Mouse (Mus musculus) limb, embryonic 15.5 days (tissue): ENCODE measurements at regions not wholly inside any gene's neighbourhood (a gene's known extent, or its start where the extent isn't known, plus 50 kb on each side); places are given as distances from the start of the nearest gene placed in this dataset.

ENCODE experiments used
- ATAC-seq: fragments of 200-750 bp; cut with Nextera tagmentation; 2 replicates; pipeline ENCODE4 v1.8.0; 2017; ENCODE audit warnings: low read depth, moderate TSS enrichment; ENCODE audit not compliant: insufficient number of reproducible peaks, low FRiP score, low TSS enrichment
- H3K27ac ChIP-seq: fragments of 300-500 bp; sonication (generic); 2 replicates; pipeline ENCODE4 v1.5.1; 2015; ENCODE audit warnings: moderate library complexity, mild to moderate bottlenecking, inconsistent platforms
- H3K27me3 ChIP-seq: fragments of 300-500 bp; sonication (generic); 2 replicates; pipeline ENCODE4 v1.6.1; 2015; ENCODE audit warnings: inconsistent platforms
- H3K36me3 ChIP-seq: fragments of 300-500 bp; sonication (generic); 2 replicates; pipeline ENCODE4 v1.6.1; 2015; ENCODE audit warnings: inconsistent platforms
- H3K4me1 ChIP-seq: fragments of 300-500 bp; sonication (generic); 2 replicates; pipeline ENCODE4 v1.6.1; 2015; ENCODE audit warnings: inconsistent platforms
- H3K4me2 ChIP-seq: fragments of 300-500 bp; sonication (generic); 2 replicates; pipeline ENCODE4 v1.6.1; 2015; ENCODE audit warnings: mild to moderate bottlenecking, inconsistent platforms
- H3K4me3 ChIP-seq: fragments of 300-500 bp; sonication (generic); 2 replicates; pipeline ENCODE4 v1.5.1; 2015; ENCODE audit warnings: mild to moderate bottlenecking, inconsistent platforms
- H3K9ac ChIP-seq: fragments of 300-500 bp; sonication (generic); 2 replicates; pipeline ENCODE4 v1.6.1; 2015; ENCODE audit warnings: inconsistent platforms
- H3K9me3 ChIP-seq: fragments of 300-500 bp; sonication (generic); 2 replicates; pipeline ENCODE4 v1.6.1; 2016; ENCODE audit warnings: inconsistent platforms
- WGBS: fragments of 180-500 bp; shearing (Covaris S2); methylation state at CpG from one replicate; pipeline ENCODE4 v1.1.7; 2015; 5-methylcytosine and 5-hydroxymethylcytosine counted together

GRCm38 (mm10) chr15:96197413-96197812 is 89.9 kb upstream of the Arid2 start:
- Histone ChIP-seq H3K9me3 (no peaks in the 10 kb centered on the region), H3K4me1 (no peaks in the 10 kb centered on the region), H3K36me3 (no peaks in the 10 kb centered on the region), H3K4me2 (no peak overlapping the region), H3K4me3 (no peak overlapping the region), H3K27me3 (no peaks in the 10 kb centered on the region), H3K27ac (no peak overlapping the region), H3K9ac (no peak overlapping the region)
- WGBS, result 58% methylated on average over 10 of the region's 10 CpGs
- no peak for ATAC-seq

DNA sequence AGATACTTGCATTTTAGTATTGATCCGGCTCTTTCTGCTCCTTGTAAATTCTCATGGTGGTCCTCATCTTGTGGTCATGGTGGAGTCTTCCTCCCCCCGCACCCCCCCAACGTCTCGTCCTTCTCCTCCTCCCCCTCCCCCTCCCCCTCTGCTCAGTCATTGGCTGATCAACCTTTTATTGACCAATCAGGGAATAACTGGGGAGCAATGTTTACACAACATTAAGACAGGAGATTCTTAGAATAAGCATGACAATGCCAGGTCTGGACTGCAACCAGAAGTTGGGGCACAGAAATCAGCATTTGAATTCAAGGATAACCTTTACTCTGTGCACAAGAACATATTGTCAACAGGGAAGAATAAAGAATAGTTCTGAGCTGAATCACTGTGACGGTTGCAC is 89.4 kb upstream of the Arid2 start:
- Histone ChIP-seq H3K4me2 (no peak overlapping the region), H3K36me3 (no peaks in the 10 kb centered on the region), H3K27ac (no peak overlapping the region), H3K27me3 (no peaks in the 10 kb centered on the region), H3K9me3 (no peaks in the 10 kb centered on the region), H3K4me3 (no peak overlapping the region), H3K4me1 (no peaks in the 10 kb centered on the region), H3K9ac (no peak overlapping the region)
- no peak for ATAC-seq
- 50% methylated on average over 5 of the region's 5 CpGs for WGBS

DNA sequence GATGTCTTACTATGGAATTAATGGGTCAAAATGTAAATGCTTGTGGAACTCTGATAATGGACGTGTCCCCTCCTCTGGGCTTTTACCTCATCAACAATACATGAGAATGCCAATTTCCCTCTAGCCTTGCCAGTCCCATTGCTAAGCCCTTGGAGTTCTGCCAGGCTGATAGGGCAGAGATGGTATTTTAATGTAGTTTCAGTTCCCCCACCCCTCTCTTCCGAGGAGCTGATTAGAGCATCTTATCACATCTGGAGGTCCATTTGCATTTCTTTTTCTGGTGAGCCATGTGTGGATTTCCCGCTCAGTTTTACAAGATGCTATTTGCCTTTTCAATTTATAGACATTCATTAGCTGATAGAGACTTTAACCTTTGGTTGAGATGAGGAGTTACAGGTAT is 86.0 kb upstream of the Arid2 start:
- no peak for ATAC-seq
- H3K9me3 ChIP-seq, result no peaks in the 10 kb centered on the region
- no peaks in the 10 kb centered on the region for H3K4me1 ChIP-seq
- no peak overlapping the region for H3K27ac ChIP-seq
- H3K27me3 ChIP-seq, result no peaks in the 10 kb centered on the region
- no peak overlapping the region for H3K9ac ChIP-seq
- H3K4me3 ChIP-seq, result no peak overlapping the region
- no peak overlapping the region for H3K4me2 ChIP-seq
- no peaks in the 10 kb centered on the region for H3K36me3 ChIP-seq
- 67% methylated on average over 3 of the region's 3 CpGs for WGBS

- no peak overlapping the region for H3K9ac ChIP-seq
- no peaks in the 10 kb centered on the region for H3K27me3 ChIP-seq
- no peak for ATAC-seq
- WGBS, result 74% methylated on average over 10 of the region's 10 CpGs
- H3K4me2 ChIP-seq, result no peak overlapping the region
- no peak overlapping the region for H3K4me3 ChIP-seq
- no peak overlapping the region for H3K27ac ChIP-seq
- H3K9me3 ChIP-seq, result no peaks in the 10 kb centered on the region
- no peaks in the 10 kb centered on the region for H3K4me1 ChIP-seq
- H3K36me3 ChIP-seq, result no peaks in the 10 kb centered on the region
These were observed 85.4 kb upstream of the Arid2 start for GRCm38 (mm10) chr15:96201701-96202460.

GRCm38 (mm10) chr15:96204187-96204586 is 83.1 kb upstream of the Arid2 start:
- WGBS, result 80% methylated on average over 5 of the region's 5 CpGs
- no peaks in the 10 kb centered on the region for H3K4me1 ChIP-seq
- H3K27me3 ChIP-seq, result no peaks in the 10 kb centered on the region
- no peak overlapping the region for H3K4me2 ChIP-seq
- no peaks in the 10 kb centered on the region for H3K36me3 ChIP-seq
- H3K27ac ChIP-seq, result no peak overlapping the region
- H3K9ac ChIP-seq, result no peak overlapping the region
- no peak for ATAC-seq
- no peak overlapping the region for H3K4me3 ChIP-seq
- no peaks in the 10 kb centered on the region for H3K9me3 ChIP-seq

DNA sequence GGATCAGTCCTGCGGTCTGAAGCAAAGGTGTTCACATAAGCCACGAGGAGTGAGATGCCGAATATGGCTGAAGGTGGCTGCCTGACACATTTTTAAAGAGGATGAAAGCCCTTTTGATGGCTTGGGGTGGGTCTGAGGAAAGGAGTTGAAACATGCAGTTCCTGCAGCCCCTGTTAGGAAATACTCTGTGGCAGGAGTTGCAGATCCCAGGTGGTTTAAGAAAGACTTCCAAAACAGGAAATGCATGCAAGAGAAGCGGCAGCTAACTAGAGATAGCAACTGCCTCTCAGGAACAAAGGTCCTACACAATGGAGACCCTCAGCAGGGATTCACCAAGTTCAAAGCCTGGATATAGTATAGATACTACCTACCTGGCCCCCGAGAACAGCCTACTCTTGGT is 82.7 kb upstream of the Arid2 start:
- Histone ChIP-seq H3K36me3 (no peaks in the 10 kb centered on the region), H3K9me3 (no peaks in the 10 kb centered on the region), H3K9ac (no peak overlapping the region), H3K4me1 (no peaks in the 10 kb centered on the region), H3K27ac (no peak overlapping the region), H3K27me3 (no peaks in the 10 kb centered on the region), H3K4me2 (no peak overlapping the region), H3K4me3 (no peak overlapping the region)
- ATAC-seq, result no peak
- 75% methylated on average over 5 of the region's 5 CpGs for WGBS

- no peak overlapping the region for H3K4me2 ChIP-seq
- 83% methylated on average over 11 of the region's 11 CpGs for WGBS
- no peaks in the 10 kb centered on the region for H3K36me3 ChIP-seq
- no peaks in the 10 kb centered on the region for H3K4me1 ChIP-seq
- no peak overlapping the region for H3K9ac ChIP-seq
- no peak overlapping the region for H3K4me3 ChIP-seq
- ATAC-seq, result no peak
- no peaks in the 10 kb centered on the region for H3K9me3 ChIP-seq
- no peak overlapping the region for H3K27ac ChIP-seq
- no peaks in the 10 kb centered on the region for H3K27me3 ChIP-seq
These were observed 76.5 kb upstream of the Arid2 start for GRCm38 (mm10) chr15:96210721-96211400.

- H3K4me1 ChIP-seq, result no peaks in the 10 kb centered on the region
- H3K27me3 ChIP-seq, result no peaks in the 10 kb centered on the region
- ATAC-seq, result no peak
- WGBS, result 76% methylated on average over 24 of the region's 24 CpGs
- H3K9ac ChIP-seq, result no peak overlapping the region
- H3K4me2 ChIP-seq, result no peak overlapping the region
- no peaks in the 10 kb centered on the region for H3K9me3 ChIP-seq
- no peak overlapping the region for H3K27ac ChIP-seq
- H3K36me3 ChIP-seq, result no peaks in the 10 kb centered on the region
- H3K4me3 ChIP-seq, result no peak overlapping the region
These were observed 73.6 kb upstream of the Arid2 start for GRCm38 (mm10) chr15:96213541-96214312.

DNA sequence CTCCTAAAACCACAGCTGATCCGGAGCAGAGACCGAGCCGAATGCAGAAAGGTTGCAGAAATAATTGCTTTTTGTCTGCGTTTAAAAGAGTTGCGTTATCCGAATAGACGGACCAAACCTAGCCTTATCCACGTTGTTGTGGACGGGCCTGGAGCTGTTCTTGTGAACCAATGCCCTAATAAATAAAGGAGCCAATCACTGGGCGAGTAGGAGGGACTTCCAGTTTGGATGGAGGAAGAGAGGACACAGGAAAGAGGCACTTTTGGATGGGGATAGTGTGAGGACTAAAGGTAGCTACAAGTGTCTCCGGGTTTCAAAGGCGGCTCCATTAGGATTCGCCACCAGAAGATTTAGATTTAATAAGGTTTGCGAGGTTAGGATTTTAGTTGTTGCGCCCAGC is 69.4 kb upstream of the Arid2 start:
- H3K27ac ChIP-seq, result no peak overlapping the region
- no peaks in the 10 kb centered on the region for H3K36me3 ChIP-seq
- 92% methylated on average over 15 of the region's 15 CpGs for WGBS
- no peaks in the 10 kb centered on the region for H3K27me3 ChIP-seq
- ATAC-seq, result no peak
- no peak overlapping the region for H3K9ac ChIP-seq
- no peak overlapping the region for H3K4me2 ChIP-seq
- no peaks in the 10 kb centered on the region for H3K9me3 ChIP-seq
- no peak overlapping the region for H3K4me3 ChIP-seq
- no peaks in the 10 kb centered on the region for H3K4me1 ChIP-seq

- H3K9me3 ChIP-seq, result no peaks in the 10 kb centered on the region
- WGBS, result 81% methylated on average over 7 of the region's 7 CpGs
- no peak overlapping the region for H3K27ac ChIP-seq
- H3K4me2 ChIP-seq, result no peak overlapping the region
- no peak overlapping the region for H3K9ac ChIP-seq
- no peaks in the 10 kb centered on the region for H3K36me3 ChIP-seq
- no peaks in the 10 kb centered on the region for H3K4me1 ChIP-seq
- no peak for ATAC-seq
- H3K4me3 ChIP-seq, result no peak overlapping the region
- no peaks in the 10 kb centered on the region for H3K27me3 ChIP-seq
These were observed 67.6 kb upstream of the Arid2 start for GRCm38 (mm10) chr15:96219746-96220145.

DNA sequence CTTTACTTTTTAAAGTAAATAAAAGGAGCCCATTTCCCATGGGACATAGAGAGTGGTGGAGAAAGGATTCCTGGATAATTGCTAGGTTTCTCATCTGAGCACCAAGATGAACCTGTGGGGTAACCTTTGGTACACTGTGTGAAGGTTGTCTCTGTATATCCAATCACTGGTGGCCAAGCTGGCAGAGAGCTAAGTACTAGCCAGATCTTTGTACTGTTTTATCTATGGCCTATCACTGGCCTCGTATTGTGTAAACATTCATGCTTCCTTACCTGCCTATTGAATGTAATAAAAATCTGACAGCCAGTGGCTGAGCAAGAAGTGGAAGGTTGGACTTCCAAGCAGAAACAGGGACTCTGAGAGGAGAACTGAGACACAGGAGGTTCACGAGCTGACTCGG is 55.3 kb upstream of the Arid2 start:
- 91% methylated on average over 3 of the region's 3 CpGs for WGBS
- H3K36me3 ChIP-seq, result no peaks in the 10 kb centered on the region
- no peak overlapping the region for H3K9ac ChIP-seq
- no peak overlapping the region for H3K4me3 ChIP-seq
- no peak for ATAC-seq
- H3K9me3 ChIP-seq, result no peaks in the 10 kb centered on the region
- no peak overlapping the region for H3K4me2 ChIP-seq
- no peak overlapping the region for H3K27ac ChIP-seq
- H3K4me1 ChIP-seq, result no peaks in the 10 kb centered on the region
- no peaks in the 10 kb centered on the region for H3K27me3 ChIP-seq

- no peak for ATAC-seq
- Histone ChIP-seq H3K36me3 (no peaks in the 10 kb centered on the region), H3K9ac (no peak overlapping the region), H3K9me3 (no peaks in the 10 kb centered on the region), H3K27ac (no peak overlapping the region), H3K27me3 (no peaks in the 10 kb centered on the region), H3K4me2 (no peak overlapping the region), H3K4me3 (no peak overlapping the region), H3K4me1 (no peaks in the 10 kb centered on the region)
These were observed 54.2 kb upstream of the Arid2 start for GRCm38 (mm10) chr15:96233113-96233512.
